Mouse (Mus musculus) embryo, embryonic 10.5 days (tissue): Measurements from ENCODE around the gene Slc9a9.
A peak's percentile ranks its signal among the peaks of the same experiment; 100 is the strongest.

Source experiments
- DNase-seq: peaks from one replicate; pipeline ENCODE4 v3.0.0-alpha.2; 2015; ENCODE audit warnings: low spot score

Slc9a9 gene

DNA sequence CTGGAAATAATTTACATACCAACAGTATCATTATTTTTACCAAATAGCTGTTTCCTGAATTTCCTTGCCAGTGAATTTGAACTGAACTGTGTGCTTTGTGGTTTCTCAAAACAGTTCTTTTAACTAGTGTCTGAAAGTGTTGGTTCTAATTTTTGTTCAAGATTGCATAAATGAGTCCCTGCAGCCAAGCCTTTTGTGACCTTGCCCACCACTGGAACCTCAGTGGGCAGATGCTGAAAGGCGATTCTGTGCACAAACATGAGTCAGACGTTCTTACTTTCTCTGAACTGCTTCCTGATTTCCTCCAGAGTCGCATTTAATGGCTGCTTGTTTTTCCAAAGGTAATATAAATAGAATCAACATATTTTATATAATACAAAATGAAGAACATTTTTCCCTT lies 281.0 kb downstream of the Slc9a9 start:
- no peak for DNase-seq

DNA sequence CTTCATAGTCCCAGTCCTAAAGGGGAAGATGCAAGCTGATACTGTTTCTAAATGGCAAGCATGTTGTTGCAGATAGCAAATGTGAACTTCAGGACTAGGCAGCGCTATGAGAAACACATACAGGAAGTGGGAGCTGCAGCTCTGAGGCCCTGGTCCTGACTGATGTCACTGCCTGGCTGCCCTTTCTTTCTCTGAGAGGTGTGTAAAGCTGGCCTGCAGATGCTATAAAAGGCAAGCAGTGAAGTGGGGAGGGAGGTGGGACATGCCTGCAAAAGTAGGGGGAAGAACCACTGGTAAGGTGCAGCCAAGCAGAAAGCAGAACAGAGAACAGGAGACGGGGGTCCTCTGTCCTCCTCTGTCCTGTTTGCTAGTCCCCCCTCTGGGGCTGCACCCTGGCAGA lies 285.9 kb downstream of the Slc9a9 start:
- no peak for DNase-seq

DNA sequence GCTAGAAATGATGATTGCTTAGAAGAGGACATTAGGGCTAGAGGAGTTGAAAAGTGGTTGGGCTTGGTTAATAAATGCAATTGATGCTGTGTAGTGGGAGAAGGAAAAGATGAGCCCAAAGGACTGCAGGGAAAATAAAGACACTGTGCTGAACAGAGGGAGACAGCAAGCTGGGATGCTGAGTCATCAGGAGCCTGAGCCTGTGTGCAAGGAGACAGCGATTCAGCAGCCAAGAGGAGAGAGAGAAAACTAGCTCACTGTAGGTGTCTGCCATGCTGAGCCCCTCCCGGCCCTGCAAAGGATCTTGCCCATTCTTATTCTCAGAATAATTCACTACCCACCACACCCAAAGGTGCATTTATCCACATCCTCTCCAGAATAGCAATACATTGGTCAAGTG lies 288.7 kb downstream of the Slc9a9 start:
- no peak for DNase-seq

DNA sequence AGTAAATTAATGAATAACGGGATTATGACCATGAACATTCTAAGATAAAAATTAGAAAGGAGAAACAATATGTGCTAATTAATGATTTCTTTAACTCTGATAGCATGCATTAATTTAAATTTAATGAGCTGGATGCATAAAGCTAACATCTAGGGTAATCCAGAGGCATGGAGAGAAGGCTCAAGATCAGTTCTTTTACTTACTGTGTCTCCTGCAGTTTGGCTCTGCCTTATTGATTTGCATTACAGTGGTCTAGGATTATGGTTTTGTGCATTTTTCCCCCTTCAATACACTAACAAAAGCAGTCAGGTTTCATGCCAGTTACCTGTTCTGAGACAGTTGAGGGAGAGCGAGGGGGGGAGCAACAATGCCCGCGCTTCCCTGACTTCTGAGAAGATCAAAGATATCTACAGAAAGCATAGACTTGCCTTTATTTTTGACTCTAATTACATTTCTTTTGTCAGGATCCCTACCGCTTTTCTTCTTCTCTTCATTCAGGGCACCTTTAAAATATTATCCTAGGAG lies 298.9 kb downstream of the Slc9a9 start:
- no peak for DNase-seq

DNA sequence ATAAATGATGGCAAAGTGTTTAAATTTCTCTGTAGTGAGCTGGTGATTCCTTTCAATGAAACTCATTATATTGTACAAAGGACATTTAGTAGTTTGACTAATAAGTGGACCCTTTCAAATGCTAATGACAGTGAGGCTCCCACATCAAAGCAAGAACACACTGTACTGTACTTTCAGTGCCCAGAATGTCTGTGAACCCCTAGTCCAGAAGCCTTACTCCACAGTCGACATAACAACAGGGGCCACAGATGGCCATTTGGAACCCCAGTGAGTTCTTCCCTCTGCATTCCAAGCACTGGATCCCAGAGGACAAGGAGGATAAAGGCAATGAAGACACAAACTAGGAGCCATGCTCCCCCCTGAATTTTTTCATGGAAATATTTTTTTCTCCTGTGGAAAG lies 299.4 kb downstream of the Slc9a9 start:
- DNase-seq = no peak

DNA sequence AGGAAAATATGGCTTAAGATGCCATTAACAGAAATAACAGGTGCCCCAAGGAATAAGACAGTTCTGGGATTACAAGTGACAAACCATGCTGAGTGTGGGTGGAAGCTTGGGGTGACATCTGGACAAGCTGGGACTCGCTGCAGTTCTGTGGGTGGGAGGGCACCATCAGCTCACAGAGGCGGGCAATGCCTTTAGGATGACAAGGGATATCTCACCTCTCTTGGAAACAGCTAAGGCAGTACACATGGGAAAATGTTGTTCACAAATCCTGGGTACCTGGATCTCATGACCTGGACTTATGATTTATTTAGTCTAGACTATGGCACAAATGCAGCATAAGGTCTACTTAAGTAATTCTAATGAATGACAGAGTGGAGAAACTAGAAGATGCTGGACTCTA lies 302.3 kb downstream of the Slc9a9 start:
- no peak for DNase-seq

DNA sequence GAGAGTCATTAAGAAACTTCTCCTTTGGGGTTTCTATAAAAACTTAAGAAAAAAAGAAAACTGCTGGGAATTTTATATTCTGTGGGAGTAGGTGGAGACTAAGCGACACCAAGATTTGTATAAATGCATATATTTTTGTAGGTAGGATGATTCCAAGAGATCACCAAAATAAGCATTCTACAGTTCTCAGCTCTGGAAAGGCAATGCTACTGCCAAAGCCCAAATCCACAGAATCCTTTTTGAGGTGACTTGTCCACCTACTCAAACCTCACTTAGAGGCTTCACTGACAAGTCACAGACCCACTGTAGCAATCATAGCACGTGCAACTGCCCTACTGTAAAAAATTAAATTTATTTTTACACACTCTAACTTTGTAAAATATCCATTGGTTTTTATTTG lies 303.0 kb downstream of the Slc9a9 start:
- no peak for DNase-seq

DNA sequence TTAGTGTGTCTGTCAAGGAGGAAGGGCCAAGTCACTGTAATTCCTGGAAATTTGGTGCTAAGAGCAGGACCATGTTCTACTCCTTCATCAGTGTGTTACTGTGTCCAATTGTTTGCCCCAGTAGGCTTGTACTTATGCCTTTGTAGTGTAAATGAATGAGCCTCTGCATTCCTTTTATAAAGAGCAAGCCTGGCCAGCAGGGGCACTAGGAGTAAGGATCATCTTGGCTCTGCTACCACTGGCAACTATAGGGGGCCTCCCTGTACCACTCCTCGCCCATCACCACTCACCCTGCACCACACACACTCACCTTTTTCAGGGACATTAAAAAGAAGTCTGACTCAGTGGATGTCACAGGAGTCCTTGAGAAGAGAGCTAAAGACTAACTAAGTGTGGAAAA lies 306.5 kb downstream of the Slc9a9 start:
- DNase-seq = no peak

DNA sequence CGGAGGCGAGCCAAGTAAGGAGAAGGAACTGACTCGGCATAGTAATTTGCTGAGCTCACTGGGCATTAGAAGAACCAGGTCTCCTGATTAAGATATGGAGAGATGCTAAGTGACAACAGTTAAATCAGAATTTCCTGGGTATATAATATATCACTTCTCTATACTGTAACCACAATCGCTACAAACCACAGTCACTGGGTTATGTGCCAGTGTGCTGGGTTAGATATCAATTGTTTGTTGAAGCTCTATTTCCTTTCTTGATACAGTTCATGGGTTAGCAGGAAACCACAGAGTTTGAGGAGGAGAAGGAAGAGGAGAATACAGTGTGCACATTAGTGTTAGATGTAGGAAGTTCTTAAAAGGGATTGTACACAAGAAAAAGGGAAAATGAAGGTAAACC lies 323.9 kb downstream of the Slc9a9 start:
- DNase-seq = no peak

DNA sequence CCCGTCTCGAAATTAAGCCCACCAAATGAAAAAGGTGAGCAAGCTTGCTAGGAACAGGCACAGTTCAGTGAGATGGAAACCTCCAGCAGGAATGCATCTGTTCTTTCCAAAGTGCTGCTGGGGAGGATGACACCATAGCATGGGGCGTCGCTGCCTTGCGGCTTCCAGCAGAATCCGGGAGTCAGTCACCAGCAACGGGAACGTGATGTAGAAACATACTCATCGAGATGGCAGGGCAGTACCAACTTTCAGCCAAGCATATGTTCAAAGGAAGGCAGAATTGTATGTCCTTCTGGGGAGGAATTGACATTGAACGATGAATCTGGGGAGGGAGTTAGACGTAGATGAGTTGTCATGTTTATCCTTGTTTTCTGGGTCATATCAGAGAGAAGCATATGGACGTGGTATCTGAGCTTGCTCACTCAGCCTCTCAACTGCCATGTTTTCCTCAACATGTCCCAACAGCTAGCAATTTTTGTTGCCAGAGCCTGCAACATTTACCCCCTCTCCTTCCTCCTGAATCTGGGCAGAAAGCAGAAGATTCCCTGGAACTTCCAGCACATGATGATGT lies 350.5 kb downstream of the Slc9a9 start:
- DNase-seq = no peak

DNA sequence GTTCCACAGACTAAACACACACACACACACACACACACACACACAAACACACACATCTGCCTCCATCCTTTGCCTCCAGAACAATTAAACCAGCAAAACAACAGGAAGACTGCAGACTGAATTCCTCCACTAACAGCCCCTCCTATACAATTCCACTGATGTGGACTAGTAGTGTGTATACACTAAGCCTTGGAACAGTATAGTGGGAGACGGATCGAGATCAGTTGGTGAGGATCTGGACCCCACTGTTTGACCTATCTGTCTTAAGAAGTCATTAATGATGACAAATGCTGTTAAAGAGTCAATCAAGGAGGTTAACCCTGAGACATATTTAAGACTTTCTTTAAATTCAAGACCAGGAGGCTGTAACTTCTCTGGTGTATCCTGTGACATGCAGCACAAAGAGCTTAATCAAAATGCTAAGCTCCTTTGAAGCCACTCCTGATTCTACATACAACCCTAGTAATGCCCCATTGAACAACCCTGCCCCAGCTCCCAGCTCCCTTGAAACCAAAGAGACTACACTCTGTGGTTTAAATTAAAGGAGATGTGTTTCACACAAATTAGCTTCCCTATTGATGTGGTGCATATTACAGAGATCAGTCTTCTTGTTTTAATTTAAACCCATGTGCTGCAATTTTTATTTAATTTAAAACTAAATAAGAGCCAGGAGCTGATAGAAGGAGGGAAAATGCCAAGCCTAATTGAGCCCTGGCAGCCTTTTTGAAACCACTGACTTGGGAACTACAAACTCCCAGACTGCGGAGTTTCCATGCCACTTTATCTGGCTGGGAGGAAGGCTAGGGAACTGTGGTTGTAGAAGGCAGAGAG lies 364.6 kb downstream of the Slc9a9 start:
- DNase-seq = no peak

DNA sequence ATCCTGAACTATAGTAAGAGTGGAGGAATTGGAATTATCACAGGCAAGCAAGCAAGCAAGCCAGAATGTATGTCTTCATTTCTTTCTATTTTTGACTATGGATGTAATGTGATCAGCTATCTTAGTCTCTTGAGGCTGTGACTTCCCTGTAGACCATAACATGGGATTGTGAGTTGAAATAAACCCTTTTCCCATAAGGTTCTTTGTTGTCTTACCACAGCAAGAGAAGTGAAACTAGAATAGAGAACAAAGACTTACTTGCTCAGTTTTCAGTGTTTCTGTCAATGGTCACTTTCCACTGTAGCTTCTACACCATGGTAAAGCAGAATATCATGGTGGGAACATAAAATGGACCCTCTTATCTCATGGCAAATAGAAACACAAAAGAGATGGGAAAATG lies 366.5 kb downstream of the Slc9a9 start:
- no peak for DNase-seq

DNA sequence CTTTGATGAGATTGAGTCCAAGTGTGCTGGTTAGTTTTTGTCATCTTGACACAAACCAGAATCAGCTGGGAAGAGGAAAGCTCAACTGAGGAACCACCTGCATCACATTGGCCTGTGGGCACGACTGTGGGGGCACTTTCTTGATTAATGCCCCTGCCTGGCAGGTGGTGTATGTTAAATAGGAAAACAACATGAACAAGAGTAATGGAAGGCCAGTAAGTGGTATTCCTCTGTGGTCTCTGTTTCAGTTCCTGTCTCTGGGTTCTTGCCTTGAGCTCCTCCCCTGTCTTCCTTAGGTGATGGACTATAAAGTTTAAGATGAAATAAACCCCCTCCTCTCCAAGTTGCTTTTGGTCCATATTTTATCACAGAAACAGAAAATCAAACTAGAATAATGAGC lies 372.7 kb downstream of the Slc9a9 start:
- no peak for DNase-seq

DNA sequence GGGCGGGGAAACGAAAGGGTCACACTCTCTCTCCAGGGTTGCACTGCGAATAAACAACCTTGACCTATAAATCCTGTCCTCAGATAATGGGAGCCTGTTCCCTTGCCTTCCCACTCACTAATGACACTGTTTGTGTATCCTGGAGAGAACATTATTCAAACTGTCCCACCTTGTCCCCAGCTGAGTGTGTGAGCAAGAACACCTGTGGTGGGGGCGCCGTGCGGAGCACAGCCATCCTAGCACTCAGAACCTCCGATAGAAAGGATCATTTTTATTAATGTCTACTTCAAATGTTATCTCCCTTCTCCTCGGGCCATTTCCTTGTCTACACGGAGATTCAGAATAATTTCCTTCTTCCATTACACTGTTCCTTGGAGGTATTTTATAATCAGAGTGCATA lies 382.5 kb downstream of the Slc9a9 start:
- peak; percentile 23 for DNase-seq

DNA sequence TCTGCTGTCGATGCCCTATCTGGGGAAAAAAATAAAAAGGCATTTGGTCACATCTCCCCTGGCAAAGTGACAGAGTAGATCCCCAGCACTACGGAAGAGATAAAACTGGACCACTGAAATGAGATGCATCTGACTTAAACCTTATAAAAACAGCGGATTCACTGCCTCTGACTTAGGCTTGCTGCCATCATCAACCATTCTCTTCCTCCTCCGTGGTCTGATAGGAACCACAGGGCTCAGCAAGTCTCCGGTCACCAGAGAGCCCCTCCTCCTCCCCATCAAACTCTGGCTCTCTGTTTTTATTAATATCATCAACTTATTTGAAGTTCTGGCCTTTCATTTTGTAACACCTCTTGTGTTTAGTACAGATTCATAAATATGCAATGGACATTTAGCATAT lies 383.5 kb downstream of the Slc9a9 start:
- no peak for DNase-seq

DNA sequence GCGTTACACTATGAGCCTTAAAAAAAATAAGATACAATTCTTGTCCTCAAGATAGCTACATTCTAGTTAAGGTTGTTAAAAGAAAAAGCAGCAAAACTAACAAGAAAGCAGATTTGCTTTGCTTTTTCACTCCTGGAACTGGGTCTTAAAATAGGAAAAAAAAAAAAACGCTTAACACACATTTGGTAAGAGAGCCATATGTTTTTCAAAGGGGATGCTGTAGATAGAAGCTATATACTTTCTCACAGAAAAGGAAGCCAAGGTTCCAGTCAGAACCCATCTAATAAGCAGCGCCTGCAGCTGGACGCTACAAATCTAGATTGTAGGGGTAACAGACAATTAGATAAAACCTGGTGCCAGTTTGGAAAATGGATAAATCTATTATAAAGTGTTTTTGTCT lies 386.1 kb downstream of the Slc9a9 start:
- DNase-seq = no peak

DNA sequence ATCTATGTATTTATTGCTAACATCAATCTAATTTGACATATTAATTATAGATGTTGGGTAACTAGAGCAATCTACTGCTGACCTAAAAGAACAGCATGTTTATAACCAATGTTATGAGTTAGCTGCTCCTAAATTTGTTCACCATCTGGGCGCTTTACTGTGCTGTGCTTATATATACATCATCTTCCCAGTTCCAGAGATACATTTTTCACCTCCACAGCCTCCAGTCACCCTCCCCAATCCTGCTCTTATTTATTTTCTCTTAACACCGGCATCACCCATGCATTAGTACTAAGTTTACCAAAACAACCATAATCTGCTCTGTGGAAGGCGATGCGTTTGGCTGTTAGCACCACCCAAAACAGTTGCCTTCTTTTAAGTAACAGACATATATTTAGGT lies 391.0 kb downstream of the Slc9a9 start:
- no peak for DNase-seq

DNA sequence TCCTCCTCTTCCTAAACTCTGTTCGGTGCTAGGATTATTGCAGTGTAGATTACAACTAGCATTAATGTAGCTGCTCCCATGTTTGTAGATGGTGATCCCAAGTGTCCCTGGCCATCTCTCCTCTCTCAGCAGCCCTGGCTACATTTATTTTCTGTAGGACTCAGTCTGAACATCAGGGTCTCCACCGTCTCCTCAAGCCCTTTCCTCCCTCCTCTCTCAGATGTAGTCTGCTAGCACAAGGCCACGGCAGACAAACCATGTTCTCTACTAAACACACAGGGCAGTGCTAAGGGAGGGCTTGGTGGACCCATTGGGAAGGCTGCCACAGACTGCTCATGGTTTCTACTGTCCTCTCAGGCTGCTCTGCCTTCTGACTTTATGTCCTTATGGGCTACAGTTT lies 397.3 kb downstream of the Slc9a9 start:
- no peak for DNase-seq

DNA sequence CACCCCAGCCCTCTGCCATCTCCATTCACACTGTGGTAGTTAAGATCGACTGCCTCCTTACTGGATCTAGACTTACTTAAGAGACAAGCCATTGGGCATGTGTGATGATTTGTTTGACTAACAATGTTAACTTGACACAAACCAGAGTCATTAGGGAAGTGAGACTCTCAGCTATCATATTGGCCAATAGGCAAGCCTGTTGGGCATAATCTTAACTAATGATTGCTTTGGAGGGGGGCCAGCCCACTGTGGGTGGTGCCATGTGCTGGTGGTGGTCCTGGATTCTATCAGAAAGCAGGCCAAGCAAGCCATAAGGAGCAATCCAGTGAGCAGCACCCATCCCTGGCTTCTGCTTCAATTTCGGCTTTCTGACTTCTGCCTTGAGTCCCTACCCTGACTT lies 398.8 kb downstream of the Slc9a9 start:
- no peak for DNase-seq

DNA sequence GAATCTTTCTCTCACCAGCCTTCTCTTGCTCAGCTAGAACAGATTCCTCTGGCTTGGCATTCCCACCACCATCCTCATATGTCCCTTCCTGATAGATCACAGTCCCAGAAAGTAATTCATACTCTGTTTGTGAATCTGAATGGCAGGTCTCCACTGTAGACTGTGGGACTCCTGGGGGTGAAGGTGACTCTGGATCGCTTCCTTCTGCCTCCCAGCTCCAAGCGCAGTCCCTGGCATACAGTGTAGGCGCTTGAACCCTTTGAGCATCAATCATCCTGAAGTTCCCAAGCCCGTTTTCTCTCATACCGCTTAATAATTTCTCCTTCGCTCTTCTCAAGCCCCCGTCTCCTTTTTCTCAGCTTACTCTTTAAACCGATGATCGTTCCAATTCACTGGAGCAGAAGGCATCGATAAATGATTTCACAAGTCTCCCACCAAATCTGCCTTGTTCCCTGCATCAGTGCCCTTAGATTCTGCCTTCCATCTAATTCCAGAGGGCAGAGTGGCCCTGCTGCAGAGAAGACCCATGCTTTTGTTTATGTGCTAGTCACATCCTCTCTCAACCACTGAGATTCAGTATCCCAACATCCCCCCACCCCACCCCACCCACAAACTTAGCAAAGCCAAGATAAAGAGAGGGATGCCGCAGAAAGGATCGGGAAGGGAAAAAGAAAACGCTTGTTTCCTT lies 401.3 kb downstream of the Slc9a9 start:
- DNase-seq = no peak

DNA sequence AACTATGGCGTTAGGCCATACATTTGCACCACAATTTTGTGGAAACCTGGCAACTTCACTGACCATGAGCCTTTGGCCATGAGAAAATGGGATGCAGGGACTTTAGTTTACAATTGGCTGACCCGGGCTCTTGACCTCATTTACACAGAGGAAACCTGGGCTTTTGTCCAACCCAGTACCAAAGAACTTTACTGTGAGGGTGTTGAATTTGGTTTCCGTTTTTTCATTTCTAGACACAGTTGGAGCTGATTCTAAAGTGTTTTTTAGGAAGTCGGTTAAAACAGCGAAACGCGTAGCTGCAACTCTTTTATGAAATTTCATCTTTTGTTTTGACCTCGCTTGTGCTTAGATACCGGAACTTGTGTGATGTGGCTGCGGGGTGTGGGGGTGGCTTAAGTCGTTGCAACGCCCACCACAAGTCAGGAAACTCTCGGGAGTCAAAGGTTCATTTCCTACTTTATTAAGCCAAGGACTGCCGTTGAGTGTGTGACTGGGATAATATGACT lies 402.8 kb downstream of the Slc9a9 start:
- DNase-seq = peak; percentile 9

DNA sequence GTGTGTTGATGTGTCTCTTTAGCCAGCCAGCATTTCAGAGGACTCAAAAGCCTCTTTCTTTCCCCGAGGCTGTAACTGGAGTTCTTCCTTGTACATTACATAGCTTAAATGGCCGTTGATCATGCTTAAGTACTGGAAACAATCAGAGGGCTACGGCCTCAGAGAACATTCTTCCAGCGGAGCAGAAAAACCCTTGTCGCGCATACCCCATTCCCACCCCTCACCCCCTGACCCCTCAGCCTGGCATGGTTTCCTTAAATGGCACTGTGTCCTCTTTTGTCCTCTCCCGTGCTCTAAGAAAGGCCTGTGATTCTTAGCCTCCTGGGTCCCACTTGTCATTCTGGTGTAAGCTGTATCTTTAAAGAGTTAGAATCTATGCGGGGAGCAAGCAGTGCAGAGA lies 404.0 kb downstream of the Slc9a9 start:
- peak; percentile 50 for DNase-seq

DNA sequence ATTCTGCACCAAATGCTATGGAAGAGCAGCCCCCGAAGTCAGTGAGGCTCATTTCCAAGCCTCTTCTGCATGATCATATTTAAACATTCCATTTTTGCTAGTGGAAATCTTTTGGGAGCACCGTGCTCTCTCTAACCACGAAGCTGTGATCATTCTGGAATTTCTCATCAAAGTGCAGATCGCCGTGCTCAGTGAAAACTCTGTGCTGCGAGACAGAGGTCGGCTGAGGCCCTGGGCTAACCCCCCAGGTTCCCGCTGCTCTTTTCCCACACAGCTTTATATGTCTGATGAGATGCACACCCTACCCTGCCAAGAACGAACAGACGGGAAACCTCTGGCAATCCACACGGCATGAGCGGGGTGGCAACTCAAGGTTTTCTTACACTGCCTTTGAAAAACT lies 406.1 kb downstream of the Slc9a9 start:
- DNase-seq = no peak
